Mouse (Mus musculus) CH12F3 (cell line): ENCODE measurements around the gene Uts2r.

Source experiments
- in situ Hi-C: fragments of 300-500 bp; cut with MboI; formaldehyde crosslinking; loops from 2 replicates; pipeline ENCODE4 v1.14.3; 2020; ENCODE audit warnings: low sequenced_read_pairs

The Uts2r gene

DNA sequence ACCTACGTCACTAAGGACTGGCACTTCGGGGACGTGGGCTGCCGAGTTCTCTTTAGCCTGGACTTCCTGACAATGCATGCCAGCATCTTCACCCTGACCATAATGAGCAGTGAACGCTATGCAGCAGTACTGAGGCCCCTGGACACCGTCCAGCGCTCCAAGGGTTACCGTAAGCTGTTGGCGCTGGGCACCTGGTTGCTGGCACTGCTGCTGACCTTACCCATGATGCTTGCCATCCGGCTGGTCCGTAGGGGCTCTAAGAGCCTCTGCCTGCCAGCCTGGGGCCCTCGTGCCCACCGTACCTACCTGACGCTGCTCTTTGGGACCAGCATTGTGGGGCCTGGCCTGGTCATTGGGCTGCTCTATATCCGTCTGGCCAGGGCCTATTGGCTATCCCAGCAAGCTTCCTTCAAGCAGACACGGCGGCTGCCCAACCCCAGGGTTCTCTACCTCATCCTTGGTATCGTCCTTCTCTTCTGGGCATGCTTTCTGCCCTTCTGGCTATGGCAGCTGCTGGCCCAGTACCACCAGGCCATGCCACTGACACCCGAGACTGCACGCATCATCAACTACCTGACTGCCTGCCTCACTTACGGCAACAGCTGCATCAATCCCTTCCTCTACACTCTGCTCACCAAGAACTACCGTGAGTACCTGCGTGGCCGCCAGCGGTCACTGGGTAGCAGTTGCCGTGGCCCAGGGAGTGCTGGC is 720 bp downstream of the Uts2r start:
- in situ Hi-C loops = no loop called here

DNA sequence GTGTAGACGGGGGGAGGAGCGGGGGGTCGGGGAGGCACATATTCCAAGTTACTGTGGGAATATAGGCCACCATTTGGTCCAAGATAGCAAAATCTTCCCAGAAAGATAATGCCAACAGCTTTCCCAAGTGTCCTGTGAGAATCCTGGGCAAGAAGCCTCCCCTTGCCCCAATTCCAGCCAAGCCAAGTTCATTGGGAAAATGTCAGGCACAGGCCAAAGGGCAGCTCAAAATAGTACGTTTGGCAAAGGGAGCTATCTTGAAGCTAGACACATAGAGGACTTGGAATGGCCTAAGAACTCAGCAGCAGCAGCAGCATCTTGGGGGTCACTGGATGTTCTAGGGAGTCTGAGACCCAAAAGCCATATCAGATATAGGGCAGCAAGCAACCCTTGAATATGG is 3.7 kb downstream of the Uts2r start:
- in situ Hi-C loops = no loop called here

DNA sequence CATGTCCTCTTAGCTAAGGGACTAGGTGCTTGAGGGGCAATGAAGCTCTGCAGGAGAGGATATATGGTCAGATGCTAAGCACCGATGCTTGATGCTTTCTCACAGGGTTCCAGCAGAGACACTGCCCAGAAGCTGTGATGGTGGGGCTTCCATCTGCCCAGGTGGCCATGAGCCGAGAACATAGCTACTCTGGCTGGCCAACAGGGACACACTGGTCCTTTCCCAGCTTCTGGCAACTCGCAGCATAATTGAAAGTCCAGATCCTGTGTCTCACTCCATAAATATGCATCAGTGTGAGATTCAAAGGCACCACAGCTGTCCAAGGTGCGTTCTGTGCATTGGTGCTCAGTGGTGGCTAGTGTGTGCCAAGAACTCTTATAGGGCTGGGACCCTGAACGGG is 13.1 kb downstream of the Uts2r start:
- in situ Hi-C loops = no loop called here

DNA sequence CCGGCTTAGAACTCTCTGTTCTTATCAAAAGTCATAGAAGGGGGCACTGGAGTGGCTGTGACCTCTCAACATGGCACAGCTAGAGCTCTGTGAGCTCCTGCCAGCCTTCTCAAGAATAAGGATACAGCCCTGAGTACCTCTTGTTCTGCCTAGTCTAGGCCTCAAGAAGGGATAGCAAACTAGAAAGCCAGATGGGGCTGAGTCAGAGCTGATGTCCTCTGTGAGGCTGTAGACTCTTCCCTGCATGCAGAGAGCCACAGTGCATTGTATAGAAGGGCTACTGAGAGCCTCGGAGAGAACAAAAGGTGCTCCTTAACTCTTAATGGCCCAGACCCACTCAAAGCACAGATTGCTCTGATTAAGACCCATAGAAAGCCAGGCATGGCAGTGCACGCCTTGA is 14.2 kb downstream of the Uts2r start:
- in situ Hi-C loops = no loop called here

DNA sequence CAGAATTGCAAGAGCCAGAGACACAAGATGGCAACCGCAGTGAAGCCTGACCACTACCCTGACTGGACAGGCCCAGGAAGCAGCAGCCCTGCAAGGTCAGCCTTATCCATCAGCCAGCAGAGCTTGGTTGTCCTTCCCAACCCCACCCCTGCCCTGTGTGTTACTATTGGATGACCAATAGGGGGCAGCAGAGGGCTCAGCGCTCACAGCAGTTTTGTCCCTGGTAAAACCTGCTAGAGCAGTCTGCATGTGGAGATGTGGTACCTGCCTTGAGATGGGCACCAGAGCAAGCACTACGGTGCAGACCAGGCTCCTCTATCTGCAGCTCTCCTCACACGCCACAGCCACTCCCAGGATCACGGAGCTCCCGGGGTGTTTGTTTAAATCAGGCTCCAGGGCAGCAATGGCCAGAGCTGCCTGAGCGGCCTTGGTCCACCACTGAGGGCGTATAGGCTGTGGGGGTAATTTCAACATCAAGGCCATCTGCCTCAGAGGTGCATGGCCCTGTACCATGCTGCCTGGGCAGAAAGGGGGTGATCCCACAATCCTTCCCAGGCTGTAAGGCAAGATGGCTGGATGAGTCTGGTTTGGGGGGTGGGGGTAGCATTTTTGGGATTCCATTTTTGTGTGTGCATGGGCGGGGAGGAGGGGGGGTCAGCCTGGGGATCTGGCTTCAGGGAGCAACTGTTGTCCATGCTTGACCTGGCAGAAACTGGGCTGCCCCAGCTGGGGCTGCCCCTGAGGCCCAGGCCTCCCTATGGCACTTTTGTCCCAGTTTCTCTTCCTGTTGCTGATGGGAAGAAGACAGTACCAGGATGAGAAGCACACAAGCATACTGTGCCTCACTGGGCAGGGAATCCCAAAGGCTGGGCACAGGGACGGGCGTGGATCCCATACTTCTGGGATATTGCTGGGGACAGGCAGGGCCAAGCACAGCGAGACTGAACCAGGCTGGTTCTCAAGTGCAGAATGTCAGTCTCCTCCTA is 16.5 kb downstream of the Uts2r start:
- in situ Hi-C loops = no loop called here

DNA sequence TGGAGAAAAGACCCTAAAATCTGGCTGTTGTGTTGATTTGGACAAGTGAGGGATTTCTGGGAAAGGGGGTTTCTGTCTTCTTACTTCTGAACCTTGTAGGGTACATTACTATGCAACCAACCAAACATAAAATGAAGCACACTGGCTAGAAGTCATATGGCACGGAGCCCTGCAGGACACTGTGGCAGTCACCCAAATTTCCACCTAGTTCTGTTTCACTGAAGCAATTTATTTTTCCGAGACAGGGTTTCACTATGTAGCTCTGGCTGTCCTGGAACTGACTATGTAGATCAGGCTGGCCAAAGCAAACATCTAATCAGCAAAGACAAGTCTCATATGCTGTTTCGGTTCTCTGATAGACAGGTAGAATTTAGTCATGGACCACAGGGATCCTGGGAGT is 29.6 kb downstream of the Uts2r start:
- in situ Hi-C loops = no loop called here

DNA sequence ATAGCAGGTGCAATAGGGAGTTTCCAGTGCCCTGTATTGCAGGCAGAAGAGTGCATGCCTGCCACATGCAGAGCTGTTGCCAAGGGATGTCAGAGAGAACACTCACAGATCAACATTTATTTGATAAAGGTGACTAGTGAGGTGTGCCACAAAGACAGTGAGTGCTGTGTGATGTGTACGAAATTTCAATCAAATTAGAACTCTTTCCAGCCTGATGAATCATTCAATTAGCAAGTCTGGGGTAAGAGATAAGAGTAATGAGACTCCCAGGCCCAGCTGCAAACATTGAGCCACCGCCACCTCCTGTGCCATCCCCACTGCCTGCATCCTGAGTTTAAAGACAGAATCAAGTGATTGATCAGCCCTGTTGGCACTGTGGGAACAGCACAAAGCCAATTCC is 32.7 kb downstream of the Uts2r start:
- in situ Hi-C loops = no loop called here

DNA sequence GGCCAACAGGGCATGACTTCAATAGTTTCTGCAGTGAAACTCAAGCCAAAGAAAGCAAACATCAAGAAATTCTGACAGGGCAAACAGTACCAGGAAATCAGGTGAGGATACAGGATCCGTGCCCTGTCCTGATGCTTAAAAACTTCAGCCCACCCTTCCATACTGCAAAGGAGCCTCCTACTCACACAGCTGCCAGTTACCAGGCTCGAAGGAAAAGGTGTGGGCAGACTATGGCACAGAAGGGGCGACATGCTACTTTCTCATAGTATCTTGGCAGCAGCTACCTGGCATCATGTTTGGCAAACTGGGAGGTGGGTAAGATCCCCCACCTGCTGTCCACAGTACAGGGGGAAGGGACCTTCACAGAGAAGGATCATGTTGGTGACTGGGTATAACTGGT is 33.3 kb downstream of the Uts2r start:
- in situ Hi-C loops = no loop called here

DNA sequence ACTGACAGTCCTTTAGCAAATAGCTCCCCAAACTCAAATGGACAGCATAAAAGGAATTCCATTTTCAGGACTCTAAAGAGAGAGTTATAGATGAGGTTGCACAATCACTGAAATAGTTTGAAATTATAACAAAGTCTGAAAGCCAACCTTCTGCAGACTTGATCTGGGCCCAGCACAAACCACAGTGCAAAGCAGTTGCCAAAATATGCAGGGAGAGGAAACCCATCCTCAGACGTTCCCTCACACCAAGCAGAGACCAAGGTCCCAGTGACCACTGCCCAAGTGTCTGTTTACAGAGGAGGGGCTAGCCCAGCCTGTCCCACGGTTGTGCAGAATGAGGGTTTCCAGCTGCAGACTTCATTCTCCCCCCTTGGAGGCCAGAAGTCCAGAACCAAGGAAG is 38.6 kb downstream of the Uts2r start:
- in situ Hi-C loops = no loop called here

DNA sequence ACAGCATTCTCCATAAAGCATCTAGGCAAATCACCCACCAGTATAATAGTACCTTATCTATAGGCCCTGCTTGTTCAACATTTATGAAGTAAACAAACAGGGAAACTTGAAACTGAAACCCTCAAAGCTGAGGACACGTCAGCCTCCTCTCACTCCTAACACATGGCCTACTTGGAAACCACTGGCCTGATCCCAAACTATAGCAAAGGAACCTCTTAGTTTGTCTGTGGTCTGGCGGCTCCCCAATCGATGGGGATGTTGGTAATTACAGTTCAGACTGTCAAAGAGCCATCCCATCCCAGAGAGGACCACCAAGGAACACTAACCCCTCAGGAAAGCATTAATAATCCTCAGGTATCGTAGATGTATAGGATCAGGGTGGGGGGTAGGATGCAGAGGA is 39.8 kb downstream of the Uts2r start:
- in situ Hi-C loops = no loop called here

DNA sequence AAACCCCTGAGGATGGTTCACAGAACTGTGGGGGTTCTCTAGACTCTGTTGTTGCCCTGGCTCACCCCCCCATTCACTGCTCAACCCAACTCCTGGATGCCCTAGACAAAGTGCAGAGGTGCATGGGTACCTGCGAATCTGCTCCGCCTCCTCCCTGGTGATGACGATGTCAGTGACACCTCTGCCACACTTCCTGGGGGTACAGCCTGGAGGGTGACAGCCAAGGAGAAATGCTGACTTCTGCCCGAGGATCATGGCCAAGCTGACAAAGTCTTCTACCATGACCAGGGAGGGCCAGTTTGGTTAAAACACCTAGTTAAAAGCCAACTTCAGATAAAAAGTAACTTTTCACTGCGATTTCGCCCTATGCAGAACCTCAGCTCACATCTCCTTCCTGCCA is 40.7 kb downstream of the Uts2r start:
- in situ Hi-C loops = no loop called here

DNA sequence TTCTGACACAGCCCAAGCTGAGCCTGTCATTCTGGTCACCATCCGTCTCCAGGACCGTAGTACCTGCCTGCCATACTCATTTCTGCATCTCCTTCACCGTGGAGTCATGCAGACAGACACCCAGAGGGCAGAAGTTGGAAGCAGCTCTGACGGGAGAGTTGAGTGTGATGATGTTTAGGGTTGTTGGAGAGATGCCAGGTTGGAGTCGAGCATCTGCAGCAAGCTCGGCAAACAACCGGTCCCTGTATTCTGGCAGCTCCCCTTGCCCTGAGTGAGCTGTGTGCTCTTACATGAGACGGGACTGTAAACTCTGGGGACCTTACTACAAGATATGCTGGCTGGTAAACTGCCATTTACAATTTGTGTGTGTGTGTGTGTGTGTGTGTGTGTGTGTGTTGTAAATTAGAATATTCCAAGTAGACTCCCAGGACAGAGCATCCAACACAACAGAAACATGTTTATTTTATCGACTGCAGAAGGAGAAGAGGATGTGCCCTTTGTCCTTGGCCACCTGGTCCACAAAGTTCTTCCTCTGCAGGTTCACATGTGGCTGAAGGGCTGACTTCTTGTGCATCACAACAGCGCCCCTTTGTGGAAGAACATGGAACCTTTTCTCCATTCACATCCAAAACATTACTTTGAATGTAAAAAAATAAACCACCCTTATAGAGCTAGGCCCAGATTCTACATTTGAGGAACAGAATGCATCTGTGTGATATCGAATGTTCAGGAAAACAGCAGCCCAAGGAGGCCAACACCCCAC is 41.5 kb downstream of the Uts2r start:
- in situ Hi-C loops = no loop called here

DNA sequence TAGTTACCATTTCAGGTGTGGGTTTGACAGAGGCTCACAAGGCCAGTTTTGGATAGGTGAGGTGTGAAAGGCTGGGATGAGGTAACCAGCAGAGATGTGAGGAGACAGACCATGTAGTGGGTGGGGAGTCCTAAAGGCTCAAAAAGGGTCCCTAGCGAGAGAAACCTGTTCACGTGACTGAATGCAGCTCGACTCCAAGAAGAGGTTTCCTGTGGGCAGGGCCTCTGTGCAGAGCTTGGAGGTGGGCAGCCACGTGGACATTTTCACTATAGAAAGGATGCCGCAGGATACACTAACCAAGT is 43.7 kb downstream of the Uts2r start:
- in situ Hi-C loops = no loop called here

DNA sequence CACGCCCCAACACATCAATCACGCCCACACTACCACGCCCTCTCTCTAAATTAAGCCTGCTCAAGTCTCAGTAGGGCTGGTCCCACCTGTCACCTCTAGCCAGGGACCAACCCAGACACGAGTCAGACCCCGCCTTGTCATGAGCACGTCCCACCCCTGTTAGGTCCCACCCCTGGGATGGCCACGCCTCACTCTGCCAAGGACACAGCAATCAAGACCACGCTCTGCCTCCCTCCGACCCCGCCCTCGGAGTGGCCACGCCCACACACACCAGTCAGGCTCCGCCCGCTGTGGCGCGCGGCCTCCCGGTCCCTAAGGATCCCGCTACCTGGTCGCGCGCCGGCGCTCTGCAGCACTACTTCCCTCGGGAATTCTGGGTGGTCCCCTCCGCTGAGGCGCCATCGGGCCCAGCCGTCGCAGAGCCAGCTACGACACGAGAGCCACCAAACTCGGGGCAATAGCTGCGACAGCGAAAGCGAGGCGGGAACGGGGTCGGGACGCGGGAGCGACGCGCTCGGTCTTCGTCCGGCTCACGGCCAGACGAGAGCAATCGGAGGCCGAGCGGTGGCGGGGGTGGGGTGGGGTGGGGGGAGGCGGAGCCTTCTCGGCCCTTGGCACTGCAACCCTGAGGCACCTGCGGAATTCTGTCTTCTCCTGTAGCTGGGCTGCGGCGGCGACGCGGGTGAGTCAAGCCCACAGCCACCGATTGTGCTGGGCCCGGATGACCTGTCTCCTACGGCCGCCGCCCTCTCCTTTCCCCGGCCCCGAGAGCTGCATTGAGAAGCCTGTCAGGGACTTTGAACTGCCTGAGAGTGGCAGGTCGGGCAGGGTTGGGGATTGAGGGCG is 44.3 kb downstream of the Uts2r start, which contains the start of the genes Hexdc and Ogfod3:
Hexdc (plus strand) TSS at position 273 of the 846 bp plus-strand sequence.
Ogfod3 (minus strand) TSS at position 551 of the 846 bp plus-strand sequence.
- in situ Hi-C loops = no loop called here
